Mouse (Mus musculus) olfactory bulb, adult 2 months (tissue): ENCODE measurements around the gene Aif1. TPM values are rescaled to one million over a fixed set of nuclear protein-coding genes. Genes with fewer than 3 reads are reported as not detected.
A peak's percentile ranks its signal among the peaks of the same experiment; 100 is the strongest.

Experiments used
- H3K27ac ChIP-seq: fragments of 200-500 bp; 2 replicates; pipeline ENCODE4 v1.5.1; 2012; ENCODE audit warnings: low read depth, low read length; ENCODE audit not compliant: insufficient read depth
- H3K4me1 ChIP-seq: fragments of 200-500 bp; 2 replicates; pipeline ENCODE4 v1.6.1; 2012; ENCODE audit warnings: low read length; ENCODE audit not compliant: control insufficient read depth, insufficient read depth
- H3K4me3 ChIP-seq: fragments of 200-500 bp; 2 replicates; pipeline ENCODE4 v1.5.1; 2012; ENCODE audit warnings: mild to moderate bottlenecking, low read depth, low read length, moderate library complexity; ENCODE audit not compliant: insufficient read depth
- CTCF ChIP-seq: fragments of 200-500 bp; IDR thresholded peaks from 2 replicates; pipeline ENCODE4 v1.5.1; 2012; ENCODE audit warnings: low read depth, mild to moderate bottlenecking, low read length, moderate library complexity; ENCODE audit not compliant: insufficient read depth
- POLR2A ChIP-seq: fragments of 200-500 bp; IDR thresholded peaks from 2 replicates; pipeline ENCODE4 v1.6.1; 2012; ENCODE audit warnings: mild to moderate bottlenecking, low read depth, low read length, moderate library complexity; ENCODE audit not compliant: insufficient read depth
- WGBS: fragments of 180-500 bp; shearing (Covaris S2); methylation state at CpG from one replicate; pipeline ENCODE4 v1.1.7; 2018; 5-methylcytosine and 5-hydroxymethylcytosine counted together
- polyA plus RNA-seq: library from polyadenylated mRNA; stranded (reverse); fragments of >200 nt; gene quantifications from 2 replicates; pipeline ENCODE4 v1.2.4, GENCODE M21; 2012; ENCODE audit warnings: low replicate concordance; ENCODE audit not compliant: missing spikeins, insufficient read depth, insufficient read length

The Aif1 gene
- polyA plus RNA-seq, 1 experiment, result not detected

DNA sequence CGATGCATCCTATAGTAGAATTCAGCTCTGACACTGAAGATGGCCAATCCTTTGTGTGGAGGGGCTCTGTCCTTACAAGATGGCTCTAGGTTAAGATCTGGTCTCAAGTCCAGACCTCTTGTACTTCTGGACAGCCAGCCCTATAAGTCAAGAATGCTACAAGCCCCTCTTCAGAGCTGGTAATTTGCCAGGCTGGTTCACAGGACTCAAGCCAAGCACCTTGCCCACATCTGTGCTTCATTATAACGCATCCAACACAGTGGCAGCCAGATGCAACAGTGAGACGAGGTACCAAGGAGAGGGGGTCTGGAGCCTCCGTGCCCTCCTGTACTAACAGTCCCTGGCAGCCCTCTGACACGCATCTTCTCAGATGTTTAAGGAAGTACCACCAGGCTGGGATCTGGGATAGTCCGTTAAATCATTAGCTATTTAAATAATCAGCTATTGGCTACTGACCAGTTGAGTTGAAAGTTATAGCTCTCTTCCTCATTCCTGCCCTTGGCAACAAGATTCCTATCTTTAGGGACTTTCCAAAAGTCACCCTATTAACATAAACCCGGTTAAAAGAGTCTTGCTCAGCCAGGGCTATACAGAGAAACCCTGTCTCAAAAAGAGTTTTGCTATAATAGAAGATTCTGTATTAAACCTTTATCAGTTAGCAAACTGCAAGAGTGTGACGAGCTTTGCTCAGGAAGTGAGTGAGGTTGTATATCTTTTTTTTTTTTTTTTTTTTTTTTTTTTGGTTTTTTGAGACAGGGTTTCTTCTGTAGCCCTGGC lies 1.5 kb downstream of the Aif1 start:
- Histone ChIP-seq H3K4me3 (no peak overlapping the region), H3K27ac (no peak overlapping the region), H3K4me1 (peaks cover 2% of the 10 kb centered on the region; the same call in 1 of the 2 replicates)
- TF ChIP-seq CTCF, result no peak
- no peak for TF ChIP-seq POLR2A
- 62% methylated on average over 8 of the region's 8 CpGs for WGBS

DNA sequence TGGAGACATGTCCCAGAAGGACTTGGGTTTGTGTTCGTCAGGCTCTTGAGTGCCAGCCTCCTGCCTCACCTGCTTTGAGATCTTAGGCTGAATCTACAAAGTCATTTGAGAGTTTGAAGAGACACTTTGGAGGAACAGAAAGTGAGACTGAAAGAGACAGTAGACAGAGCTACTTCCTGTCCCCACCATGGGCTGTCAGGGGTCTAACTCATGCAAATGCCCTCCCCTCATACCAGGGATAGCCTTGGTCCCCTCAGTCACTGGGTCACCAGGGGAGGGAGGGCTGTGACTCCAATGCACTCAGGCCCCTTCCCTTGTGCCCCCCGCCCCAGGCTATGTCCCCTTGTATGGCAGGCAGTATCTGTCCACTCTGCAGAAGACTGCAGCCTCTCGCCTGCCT lies 2.5 kb downstream of the Aif1 start:
- H3K4me3 ChIP-seq, result no peak overlapping the region
- WGBS, result 85% methylated on average over 3 of the region's 3 CpGs
- peaks cover 2% of the 10 kb centered on the region; the same call in 1 of the 2 replicates for H3K4me1 ChIP-seq
- no peak for TF ChIP-seq CTCF
- TF ChIP-seq POLR2A, result no peak
- H3K27ac ChIP-seq, result no peak overlapping the region

DNA sequence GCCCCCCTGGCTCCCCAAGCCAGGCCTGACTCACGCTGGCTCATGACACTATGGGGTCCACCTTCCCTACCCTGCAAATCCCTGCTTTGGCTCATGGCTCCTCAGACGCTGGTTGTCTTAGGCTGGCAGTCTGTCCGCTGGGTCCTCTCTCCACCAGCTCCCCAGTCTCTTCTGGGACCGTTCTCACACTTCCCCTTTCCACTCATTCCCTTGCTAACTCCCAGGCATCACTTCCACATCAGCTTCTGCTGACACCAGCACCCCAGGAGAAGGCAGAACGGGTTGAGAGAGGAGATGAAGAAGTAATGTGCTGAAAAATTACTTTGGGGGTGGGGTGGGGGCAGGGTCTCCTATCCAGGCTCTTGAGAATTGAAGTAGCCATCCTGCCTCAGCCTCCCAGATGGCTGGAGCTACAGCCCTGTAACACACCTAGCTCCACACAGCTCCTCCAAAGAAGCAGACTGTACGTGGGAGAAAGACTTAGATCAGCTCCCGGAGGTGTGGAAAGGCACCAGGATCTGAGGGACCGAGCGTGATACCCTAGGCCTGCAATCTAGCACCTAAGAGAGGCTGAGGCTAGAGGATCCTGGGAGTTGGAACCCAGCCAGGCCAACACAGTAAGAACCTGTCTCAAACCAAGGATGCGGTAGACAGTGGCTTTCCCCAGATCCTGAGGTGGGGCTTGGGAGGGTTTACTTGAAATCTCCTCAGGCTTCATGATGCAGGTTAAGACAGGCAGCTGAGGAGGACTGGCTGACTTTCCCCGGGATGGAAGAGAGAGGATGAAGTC lies 3.2 kb downstream of the Aif1 start:
- H3K4me1 ChIP-seq, result peaks cover 2% of the 10 kb centered on the region; the same call in 1 of the 2 replicates
- no peak overlapping the region for H3K27ac ChIP-seq
- WGBS, result 70% methylated on average over 11 of the region's 11 CpGs
- H3K4me3 ChIP-seq, result no peak overlapping the region
- TF ChIP-seq CTCF, result no peak
- TF ChIP-seq POLR2A, result no peak

DNA sequence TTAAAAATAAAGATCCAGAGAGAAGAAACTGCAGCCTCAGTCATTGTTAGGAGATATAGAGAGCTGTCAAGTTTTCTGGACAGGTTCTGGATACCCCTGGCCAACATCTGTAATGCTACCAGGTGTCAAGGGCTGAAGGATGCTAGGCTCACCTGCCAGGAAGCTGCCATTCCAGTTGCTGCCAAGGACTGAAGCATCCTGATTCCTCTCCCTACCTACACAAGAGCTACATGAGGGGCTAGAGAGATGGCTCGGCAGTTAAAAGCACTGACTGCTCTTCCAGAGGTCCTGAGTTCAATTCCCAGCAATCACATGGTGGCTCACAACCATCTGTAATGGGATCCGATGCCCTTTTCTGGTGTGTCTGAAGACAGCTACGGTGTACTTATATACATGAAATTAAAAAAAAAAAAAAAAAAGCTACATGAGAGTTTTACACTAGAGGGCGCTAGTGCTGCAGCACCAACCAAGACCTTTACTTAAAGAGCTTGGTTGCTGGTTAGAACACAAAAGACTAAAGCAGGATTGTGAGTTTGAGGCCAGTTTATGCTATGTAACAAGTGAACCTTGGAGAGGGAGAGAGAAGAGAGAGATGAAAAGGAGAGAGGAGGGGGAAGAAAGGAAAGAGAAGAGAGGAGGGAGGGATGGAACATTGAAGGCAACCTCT lies 7.2 kb downstream of the Aif1 start:
- WGBS, result 11% methylated on average over 4 of the region's 4 CpGs
- Histone ChIP-seq H3K4me1 (peaks cover 5% of the 10 kb centered on the region), H3K4me3 (no peak overlapping the region), H3K27ac (no peak overlapping the region)
- TF ChIP-seq CTCF (no peak), POLR2A (no peak)

DNA sequence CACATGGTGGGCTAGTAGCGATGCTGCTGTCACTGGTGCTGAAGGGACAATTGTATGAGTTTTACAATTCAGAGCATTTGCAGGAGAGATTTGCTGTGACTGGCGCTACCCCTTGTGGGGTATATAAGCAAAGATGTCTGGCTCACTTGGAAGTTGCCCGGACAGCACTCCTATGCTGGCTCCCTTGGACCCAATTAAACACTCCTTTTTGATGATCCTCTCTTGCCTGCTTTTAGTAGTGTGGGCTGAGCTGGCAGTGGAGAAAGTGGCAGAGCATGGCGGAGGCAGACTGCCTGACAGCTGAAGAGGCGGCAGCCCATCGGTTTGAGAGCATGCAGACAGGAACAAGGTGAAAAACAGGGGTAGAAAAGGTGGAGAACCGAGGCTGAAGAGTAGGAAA lies 8.1 kb downstream of the Aif1 start:
- Histone ChIP-seq H3K4me1 (peaks cover 5% of the 10 kb centered on the region; the same call in 1 of the 2 replicates), H3K4me3 (no peak overlapping the region), H3K27ac (no peak overlapping the region)
- WGBS, result 85% methylated on average over 7 of the region's 7 CpGs
- TF ChIP-seq POLR2A, result no peak

DNA sequence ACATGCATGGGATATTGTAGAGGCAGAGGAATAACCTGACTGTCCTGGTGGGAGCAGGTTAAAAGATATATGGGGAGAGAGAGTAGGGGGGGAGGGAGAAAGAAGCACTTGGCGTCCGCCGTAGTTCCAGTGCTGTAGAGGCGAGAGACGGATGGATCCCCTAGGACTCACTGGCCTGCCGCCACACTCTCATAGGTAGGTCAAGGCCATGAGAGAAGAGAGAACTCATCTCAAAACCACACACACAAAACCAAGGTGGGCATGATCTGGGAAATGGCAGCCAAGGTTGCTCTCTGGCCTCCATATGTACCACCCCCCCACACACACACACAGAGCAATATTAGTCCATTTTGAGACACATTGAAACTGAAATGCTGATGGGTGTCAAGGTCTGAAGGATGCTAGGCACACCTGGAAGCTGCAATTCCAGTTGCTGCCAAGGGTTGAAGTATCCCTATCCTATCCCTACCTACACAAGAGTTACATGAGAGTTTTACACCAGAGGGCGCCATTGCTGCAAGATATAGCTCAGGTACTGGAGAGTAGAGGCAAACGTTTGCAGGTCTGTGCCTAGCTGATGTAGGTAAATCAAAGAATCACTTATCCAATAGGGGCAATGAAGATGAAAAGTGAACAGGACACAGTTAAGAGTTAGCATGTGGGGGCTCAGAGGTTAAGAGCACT lies 9.4 kb downstream of the Aif1 start:
- 72% methylated on average over 8 of the region's 8 CpGs for WGBS
- no peak for TF ChIP-seq POLR2A
- Histone ChIP-seq H3K4me1 (peaks cover 13% of the 10 kb centered on the region), H3K27ac (no peak overlapping the region), H3K4me3 (no peak overlapping the region)

DNA sequence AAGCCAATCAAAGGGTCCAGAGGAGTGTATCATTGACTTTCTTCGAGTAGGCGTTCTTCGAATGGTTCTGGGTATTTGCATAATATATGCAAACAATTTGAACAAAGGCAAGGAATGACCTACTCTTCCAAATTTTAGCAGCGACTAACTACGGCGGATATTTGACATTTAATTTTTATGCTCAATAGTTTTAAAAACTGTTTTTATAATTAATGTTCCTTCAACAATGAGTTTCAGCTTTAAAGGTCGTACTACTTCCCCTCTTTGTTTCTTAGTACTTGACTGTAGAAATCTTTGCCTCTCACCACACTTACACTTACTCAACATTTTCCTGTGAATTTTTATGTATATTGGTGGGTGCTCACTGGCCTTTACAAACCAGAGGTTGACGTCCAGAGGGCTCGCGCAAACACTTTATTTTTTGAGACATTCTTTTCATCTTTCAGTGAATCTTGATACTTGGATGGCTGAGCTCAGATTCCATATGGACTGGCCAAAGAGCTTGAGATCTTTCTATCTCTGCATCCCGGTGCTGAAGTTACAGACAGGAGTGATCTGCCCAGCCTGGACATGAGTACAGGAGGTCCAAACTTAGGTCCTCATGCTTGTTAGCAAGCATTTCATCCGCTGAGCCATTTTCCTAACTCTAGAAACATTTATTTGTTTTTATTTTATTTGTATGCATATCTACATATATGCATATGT lies 10.3 kb downstream of the Aif1 start:
- WGBS, result 14% methylated on average over 12 of the region's 12 CpGs
- H3K4me3 ChIP-seq, result peak overlapping the region; percentile 51
- H3K27ac ChIP-seq, result peak overlapping the region; percentile 87
- peaks cover 13% of the 10 kb centered on the region for H3K4me1 ChIP-seq
- TF ChIP-seq POLR2A (no peak), CTCF (no peak)
